Mouse (Mus musculus) left cerebral cortex, adult 18-20 months (tissue): ENCODE measurements around the gene Cd274. TPM values are rescaled to one million over a fixed set of nuclear protein-coding genes. Genes with fewer than 3 reads are reported as not detected.

Experiments used
- DNase-seq, 2 experiments: peaks; one replicate each; pipeline ENCODE4 v3.0.0; 2021 to 2022; ENCODE audit warnings: low spot score in 2 of 2, mixed read lengths in 1 of 2
- total RNA-seq, 2 experiments: library from RNA; stranded (reverse); gene quantifications; 2 replicates each; pipeline ENCODE4 v1.2.3; 2021

Gene Cd274
- total RNA-seq, 2 experiments from 2014 or later = 1.3 to 1.8 TPM

DNA sequence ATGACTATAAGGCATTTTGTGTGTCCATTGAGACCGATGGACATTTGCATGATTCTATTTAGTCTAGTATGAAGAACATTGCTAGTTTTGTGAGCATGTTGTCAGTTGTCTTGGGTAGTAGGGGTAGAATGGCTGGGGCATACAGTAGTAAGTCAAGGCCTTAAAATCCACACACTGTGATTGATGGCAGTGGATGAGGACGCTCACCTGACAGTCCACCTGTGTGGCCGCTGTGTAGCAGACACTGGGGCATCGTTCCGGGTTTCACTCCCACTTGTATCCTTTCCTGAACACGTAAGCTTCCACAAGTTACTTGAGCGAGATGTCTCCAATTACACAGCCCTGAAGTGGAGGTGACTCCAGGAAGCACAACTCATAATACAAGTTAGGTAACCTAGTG is 3.7 kb upstream of the Cd274 start:
- no peak for DNase-seq

DNA sequence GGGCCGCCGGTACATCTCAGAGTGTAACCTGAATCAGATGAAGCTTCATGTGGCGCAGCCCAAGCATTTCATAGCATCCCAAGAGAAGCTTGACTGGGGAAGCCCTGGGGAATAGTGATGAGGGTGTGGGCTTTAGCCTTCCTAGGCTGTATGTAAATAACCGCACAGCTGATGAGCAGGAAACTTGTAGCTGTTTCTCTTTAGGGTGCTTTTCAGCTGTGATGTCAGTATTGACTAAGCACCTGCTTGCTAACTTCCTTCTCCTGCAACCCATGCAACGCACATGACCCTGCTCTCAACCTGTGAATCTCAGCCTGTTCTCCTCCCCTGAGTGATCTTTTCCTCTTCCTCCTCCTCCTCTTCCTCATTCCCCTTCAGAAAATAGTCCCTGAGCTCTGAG is 3.2 kb upstream of the Cd274 start:
- no peak for DNase-seq

DNA sequence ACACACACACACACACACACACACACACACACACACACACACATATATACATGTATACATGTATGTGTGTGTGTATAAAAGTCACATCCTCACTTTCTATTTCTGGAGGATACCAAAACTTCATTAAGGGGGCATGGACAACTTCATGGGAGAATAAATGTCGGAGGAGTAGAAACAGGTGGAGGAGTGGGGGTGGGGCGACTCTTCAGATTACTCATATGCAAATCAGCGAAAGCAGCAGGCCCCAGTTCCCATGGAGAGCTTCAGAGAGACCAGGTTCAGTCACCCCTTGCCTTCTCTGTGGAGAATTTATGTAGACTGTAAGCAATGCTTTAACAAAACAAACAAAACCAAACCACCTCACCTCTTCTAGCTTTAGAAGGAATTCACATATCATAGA is 2.1 kb upstream of the Cd274 start:
- no peak for DNase-seq

DNA sequence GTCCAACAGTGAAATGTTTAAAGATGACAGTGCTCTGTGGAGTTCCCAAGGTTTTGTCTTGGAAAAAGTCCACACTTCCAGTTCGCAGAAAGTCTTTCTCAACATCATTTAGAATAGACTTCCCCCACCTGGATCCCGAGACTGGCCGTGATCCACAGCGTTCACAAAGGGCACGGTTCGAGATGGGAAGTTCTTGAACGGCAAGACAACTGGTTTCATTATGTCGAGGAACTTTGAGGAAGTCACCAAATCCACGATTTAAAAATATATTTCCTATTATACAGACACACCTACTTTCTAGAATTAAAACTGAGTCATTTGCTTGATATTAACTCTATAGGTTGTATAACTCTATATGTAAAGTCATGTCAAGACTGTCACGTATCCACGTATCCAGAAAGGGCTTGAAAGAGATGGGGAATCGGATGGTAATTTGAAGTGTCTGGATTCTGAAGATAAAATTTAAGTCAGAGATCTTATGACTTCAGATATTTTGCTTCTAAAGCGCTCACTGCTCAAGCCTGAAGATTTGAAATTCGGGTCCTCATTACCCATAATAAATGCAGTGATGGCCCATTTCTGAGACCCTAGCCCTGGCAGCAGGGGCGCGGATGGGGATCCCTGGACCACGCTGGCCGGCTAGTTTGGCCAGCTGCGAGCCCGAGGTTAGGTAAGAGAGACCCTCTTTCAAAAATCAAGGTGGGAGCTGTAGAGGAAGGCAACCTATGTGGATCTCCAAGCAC is 858 bp upstream of the Cd274 start:
- DNase-seq = no peak

DNA sequence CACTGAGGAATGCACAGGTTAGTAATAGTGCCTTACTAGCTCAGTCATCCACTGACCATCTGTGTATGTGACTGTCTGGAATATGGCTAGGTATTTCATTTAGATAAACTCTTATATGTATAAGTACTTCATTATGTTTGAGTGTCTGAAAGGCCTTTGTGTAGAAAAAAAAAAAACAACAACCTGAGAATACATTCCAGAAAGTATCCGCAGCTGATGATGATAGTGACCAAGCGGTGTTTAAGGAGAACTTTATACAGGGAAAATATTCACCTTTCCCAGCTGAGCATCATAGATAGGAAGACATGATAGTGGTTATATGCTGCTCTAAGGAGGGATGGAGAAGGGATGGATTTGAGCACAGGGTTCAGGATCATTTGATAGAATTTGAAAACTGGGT is 786 bp downstream of the Cd274 start:
- DNase-seq = no peak

DNA sequence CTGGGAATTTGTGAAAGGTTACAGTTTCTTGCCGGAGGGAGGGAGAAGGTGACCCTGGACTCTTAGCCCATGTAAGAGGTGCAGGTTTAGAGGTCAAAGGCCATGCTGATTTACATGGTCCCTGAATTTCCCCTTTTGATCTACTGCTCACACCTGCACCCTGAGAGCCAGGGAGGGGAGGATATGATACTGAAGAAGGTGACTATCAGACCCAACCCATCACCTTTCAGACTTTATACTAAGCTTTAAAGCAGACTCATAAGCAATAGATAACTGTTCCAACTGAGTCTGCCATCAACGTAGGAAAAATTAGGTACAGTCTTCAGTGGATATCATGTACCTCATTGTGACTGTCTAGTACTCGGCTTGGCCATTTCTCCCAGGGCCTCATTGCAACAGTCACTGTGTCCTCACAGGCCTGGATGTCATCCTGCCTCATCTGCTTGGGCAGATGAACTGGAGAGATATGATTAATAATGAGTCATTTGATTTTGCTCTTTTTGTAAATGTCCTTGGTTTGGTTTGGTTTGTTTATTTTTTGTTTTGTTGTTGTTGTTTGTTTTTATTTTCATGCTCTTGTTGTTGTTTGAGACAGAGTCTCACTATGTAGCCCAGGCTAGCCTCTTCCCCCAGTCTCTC is 1.5 kb downstream of the Cd274 start:
- DNase-seq = no peak

DNA sequence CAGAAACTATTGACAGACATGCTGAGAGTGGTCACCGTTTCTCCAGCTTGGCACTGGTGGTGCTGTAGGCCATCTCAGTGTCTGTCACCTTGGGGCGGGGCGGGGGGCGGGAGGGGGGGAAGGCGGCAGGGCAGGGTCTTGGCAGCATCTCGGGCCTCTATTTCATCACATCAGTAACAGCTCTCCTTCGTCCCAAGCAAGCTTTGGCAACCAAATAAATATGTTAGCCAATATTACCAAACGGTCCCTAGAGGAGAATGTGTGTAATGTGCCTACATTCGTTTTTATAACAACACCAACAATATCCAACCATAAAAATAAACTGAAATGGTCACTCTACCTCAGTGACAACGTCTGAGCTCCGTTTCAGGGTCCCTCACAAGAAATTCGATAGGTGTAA is 2.9 kb downstream of the Cd274 start:
- no peak for DNase-seq

DNA sequence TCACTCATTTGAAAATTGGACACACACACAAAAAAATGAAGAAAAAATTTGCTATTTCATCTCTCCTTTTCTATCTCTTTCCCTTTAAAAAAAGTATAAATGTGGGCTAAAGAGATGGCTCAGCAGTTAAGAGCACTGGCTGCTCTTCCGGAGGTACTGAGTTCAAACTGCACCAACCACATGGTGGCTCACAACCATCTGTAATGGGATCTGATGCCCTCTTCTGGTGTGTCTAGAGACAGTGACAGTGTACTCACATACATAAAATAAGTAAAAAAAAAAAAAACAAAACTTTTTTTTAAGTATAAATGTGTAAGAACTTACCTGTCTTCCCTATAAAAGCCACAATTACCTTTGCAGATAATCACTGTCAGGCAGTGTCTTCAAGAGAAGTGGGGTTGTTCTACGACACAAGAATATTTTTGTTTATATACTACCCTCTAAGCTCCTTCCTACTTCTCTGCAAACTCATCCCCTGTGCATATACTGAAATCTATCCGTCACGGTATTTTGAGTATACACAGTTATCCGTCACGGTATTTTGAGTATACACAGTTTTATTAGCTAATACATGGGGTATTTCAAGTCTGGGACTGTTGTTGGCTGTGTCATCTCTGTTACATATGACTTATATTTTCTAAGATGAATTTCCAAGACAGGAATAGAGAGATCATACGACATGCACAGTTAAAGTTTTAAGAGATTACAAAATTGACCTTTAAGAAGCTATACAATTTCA is 3.5 kb downstream of the Cd274 start:
- no peak for DNase-seq

DNA sequence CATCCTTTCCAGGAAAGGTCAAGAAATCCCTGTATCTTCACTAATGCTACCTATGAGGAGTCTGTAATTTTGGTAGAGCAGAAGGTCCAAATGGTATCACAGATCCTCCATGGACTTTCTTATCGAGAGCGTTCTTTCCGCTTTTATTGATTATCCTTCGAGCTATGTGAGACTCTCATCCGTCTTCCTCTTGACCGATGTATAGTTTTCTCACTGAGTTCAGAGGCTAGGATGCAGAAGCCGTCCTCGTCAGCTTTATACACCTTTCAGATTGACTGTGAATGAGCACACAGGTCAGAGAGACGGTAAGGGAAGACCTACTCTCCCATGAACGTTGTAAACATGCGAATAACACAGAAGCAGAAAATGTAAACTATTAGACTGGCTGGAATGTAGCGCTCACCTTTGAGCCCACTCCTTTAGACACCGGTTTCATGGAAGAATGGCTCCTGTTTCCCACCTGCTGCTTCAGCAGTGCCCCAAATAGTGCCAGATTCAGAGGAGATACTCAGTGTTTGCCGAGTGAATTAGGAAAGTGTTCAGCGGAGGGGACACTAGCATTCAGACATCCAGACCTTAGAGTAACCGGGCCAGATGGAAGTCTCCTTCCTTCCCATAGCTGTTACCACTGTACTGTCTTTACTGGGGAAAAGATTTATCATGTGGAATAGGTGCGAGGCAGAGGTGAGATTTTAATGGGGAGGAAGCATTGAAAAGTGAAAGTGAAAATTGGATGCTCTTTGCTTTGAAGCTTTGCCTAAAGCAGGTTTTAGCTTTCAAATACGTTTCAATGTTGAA is 4.2 kb downstream of the Cd274 start:
- DNase-seq = no peak

DNA sequence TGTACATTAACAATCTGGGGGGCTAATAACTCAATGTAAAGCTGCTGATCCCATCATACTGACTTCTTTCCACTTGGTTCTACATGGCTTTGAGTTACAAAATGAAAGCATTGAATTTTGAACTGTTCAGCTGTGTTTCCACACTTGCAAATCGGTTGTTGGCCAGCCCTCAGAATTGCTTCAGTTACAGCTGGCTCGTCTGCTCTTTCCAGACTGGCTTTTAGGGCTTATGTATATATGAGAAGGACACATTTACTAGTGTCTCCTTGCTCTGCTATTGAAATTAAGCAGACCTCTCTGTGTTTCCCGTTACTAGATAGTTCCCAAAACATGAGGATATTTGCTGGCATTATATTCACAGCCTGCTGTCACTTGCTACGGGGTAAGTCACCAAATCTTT is 4.9 kb downstream of the Cd274 start:
- DNase-seq = no peak

DNA sequence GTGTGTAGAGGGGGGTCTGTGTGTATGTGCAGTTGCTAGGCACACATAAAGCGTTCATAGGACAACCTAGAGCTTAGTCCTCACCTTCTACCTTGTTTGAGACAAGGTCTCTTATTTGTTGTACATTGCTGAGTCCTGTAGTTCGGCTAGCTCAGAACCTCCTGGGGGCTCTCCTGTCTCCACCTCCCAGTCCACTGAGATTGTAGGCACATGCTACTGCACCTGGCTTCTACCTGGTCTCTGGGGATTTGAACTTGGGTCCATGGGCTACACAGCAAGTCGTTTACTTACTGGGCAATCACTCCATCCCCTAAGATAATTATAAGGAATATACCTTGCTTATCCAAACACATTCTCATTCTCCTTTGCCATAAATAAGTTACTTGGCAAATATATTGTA is 5.4 kb downstream of the Cd274 start:
- no peak for DNase-seq

DNA sequence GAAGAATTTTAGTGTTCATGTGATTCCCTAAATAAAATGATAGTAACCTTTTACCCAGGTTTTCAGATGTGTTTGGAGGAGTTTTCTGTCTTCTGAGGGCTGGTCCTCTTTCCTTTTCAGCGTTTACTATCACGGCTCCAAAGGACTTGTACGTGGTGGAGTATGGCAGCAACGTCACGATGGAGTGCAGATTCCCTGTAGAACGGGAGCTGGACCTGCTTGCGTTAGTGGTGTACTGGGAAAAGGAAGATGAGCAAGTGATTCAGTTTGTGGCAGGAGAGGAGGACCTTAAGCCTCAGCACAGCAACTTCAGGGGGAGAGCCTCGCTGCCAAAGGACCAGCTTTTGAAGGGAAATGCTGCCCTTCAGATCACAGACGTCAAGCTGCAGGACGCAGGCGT is 6.2 kb downstream of the Cd274 start:
- DNase-seq = no peak

DNA sequence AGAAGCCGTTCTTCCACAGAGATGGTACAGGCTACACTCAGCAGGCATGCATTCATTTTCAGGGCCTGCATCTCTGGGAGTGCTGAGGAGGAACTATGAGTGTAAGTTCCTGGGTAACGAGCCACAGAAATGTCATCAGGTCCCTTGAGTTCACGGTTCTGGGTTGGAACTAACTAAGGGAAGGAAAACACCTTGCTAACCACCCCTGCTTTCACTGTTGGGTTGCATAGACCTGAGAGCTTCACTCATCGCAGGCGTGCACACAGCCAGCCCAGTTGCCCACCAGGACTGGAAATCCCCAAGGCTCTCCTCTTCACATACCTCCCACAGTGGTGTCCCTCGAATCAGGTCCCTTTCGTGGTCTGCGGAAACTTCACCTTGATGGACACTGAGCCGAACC is 7.7 kb downstream of the Cd274 start:
- DNase-seq = no peak

DNA sequence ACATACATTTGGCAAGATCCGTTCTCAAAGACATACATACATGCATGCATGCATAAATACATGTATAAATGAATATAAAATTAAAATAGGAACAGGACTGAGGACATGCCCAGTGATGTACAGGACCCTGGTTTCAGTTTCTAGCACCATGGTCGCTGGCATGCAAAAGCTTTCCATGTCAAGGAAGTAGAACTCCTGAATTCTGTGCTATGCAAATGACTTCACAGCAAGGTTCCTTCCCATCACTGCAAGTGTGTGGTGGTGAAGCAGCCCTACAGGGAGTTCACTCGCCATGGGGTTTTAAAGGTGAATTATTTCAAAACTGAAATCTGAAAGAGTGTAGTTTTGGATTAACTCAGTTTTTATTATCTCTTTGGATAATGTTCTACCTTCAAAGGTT is 9.1 kb downstream of the Cd274 start:
- no peak for DNase-seq

DNA sequence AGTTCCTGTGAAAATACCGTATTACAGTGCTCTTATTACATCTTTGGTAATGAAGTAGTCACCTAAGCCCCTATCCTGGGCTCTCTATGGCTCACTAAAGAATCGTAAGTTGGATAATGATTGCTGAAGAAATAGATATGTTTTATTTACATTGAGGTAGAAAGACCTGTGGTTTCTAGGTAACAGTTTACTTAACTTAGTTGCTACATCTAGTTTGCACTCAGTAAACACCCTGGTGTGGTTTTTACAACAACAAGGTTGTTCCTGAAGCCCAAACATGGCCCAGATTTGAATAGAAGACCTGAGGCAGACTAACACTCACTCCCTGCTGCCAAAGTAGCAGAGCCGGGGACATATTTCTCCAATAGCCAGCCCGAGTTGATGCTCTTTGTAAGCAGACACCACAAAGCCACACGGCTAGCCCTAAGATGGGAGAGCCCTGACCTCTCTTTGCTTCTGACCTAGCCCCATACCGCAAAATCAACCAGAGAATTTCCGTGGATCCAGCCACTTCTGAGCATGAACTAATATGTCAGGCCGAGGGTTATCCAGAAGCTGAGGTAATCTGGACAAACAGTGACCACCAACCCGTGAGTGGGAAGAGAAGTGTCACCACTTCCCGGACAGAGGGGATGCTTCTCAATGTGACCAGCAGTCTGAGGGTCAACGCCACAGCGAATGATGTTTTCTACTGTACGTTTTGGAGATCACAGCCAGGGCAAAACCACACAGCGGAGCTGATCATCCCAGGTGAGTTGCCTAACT is 12.8 kb downstream of the Cd274 start:
- no peak for DNase-seq

DNA sequence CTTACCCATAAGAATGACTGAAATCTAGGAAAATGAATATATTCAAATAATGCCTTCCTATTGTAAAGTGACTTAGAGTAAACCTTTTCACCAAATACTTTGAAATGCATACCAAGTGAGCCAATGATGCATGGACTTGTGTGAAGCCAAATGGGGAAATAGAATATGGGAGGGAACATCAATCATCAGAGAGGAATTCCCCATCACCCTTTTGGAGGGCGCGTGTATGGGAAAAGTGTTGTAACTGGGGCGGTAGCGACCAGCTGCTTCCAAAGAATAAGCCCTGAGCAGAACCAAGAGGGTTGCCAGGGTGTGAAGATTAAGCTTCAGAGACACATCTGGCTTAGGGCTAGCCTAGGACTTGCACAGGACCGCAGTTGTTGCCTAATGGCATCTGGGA is 16.1 kb downstream of the Cd274 start:
- DNase-seq = no peak

DNA sequence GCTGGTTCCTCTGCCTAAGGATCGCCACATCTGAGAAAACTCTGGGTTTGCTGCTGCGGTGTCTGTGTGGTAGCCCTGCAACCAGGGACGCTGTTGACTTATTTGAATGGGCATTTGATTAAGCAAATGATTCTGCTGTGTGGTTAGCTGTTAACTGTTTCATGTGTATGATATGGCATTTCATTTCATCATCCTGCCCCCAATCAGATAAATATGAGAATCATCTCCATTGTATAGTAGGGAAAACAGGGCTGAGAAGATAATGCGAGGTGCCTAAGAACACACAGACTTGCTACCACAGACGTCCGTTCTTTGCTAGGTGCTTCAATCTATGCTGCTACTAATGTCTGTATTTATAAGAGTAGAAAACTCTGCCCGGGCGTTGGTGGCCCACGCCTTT is 17.2 kb downstream of the Cd274 start:
- DNase-seq = no peak

DNA sequence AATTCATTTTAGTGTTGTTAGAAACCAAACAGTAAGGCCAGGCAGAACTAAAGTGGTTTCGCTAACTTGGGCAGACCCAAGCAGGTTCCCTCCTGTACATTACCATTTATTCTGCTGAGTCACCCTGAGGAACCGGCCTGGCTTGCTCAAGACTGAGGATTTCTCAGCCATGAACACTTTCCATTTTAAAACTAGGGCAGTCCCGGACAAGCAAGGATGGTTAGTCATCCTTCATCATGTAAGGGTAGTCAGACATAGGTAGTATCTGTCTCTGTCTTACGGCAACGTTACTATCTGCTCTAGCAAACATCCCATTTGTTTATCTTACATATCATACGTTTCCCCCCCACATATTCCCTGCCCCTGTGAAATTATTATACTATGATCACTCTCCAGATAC is 17.7 kb downstream of the Cd274 start:
- no peak for DNase-seq

DNA sequence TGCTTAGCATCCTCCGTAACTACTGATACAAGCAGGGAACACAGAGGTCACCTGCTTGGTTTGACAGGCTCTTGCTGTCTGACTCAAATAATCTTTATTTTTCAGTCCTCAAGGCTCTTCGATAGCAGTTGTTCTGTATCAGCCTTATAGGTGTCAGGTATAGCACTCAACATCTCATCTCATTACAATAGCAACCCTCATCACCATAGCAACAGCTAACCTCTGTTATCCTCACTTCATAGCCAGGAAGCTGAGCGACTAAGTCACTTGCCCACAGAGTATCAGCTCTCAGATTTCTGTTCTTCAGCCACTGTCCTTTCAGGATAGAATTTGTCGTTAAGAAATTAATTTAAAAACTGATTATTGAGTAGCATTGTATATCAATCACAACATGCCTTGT is 18.6 kb downstream of the Cd274 start:
- DNase-seq = no peak

DNA sequence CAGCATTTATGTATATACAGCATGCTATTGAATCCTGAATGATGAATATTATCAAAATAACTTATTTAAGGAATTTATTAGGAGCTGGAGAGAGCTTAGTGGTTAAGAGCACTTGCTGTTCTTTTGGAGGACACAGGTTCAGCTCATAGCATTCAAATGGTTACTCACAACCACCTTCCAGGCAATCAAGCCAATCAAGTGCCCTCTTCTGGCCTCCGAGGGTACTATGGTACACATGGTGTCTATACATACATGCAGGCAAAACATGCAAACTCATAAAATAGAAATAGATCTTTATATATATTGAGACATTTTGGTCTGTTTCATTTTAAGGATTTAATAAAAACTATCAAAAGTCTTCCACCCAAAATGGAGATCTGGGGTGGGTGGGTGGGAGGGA is 21.6 kb downstream of the Cd274 start:
- no peak for DNase-seq

DNA sequence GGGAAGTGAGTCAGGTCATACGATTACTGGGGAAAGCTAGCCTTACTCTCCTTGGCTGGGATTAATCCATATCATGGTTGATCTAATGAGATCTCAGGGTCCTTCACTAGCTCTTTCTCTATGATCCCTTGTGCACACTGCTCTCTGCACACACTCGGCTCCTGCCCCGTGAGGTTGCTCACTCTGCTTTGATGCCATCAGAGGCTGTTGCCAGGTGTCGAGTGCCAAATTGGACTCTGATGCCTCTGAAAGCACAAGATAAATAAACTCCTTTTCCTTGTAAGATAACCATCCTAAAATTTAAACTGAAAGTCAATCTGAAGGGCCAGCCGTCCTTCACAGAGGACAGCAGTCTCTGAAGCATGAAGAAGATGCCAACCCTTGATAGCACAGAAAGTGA is 23.2 kb downstream of the Cd274 start:
- no peak for DNase-seq
